Mouse (Mus musculus): Measurements from ENCODE around the gene Kcne1l. TPM values are rescaled to one million over a fixed set of nuclear protein-coding genes. Genes with fewer than 3 reads are reported as not detected.

Kcne1l gene
- 0.52 and 0.76 TPM in 2 replicates for polyA plus RNA-seq (2012; rRNA removed)

DNA sequence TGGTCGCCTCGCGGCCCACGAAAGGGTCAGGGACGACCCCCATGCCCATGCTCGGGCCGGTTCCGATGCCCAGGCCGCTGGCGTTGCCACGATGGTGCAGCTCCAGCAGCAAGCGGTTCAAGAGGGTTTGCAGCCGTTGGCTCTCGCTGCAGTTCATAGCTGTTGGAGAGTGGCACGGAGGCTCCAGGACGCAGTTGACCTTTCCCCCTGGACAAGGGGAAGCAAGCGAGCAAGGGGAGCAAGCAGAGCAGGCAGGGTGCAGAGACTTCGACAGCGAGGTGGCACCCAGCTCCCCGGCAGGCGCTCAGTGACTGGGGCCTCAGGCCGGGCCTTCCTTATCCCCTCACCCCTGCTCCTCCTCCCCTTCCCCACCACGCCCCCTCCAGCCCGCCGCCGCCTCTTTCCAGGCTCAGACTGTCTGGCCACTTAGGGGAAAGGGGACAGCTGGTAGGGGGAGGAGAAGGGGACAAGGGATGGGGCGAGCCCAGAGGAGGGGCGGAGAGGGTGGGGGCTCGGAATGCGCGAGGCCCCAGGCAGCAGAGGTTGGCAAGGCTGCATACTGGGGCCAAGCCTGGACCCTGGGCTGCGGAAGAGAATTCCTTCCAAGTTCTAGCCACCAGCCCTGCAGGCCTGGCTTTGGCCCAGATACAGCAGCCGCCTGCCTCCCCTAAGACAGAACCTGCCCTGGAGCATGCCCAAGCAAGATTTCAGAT lies at the start of gene Kcne1l:
Gene Kcne1l, minus strand, starts transcription at position 426 of the 713 bp plus-strand sequence.

Other genes starting within 250 kb of the Kcne1l start
- under 0.01 TPM in 1 of 2 replicates, not detected in the other for gene Gucy2f, start 109.4 kb downstream of the Kcne1l start, polyA plus RNA-seq (2012; rRNA removed)
- gene Nxt2, start 79.5 kb downstream of the Kcne1l start, polyA plus RNA-seq (2012; rRNA removed), result 2.5 and 3.0 TPM in 2 replicates
- 7.0 and 8.5 TPM in 2 replicates for gene Acsl4, start 84.2 kb upstream of the Kcne1l start, polyA plus RNA-seq (2012; rRNA removed)

Data from liver, embryonic 14 days (tissue).